Mouse (Mus musculus) testis, adult 2 months (tissue): ENCODE measurements at regions not wholly inside any gene's neighbourhood (a gene's known extent, or its start where the extent isn't known, plus 50 kb on each side); places are given as distances from the start of the nearest gene placed in this dataset.

ENCODE experiments used
- H3K27ac ChIP-seq: fragments of 200-500 bp; 2 replicates; pipeline ENCODE4 v1.5.1; 2012; ENCODE audit warnings: low read depth, low read length; ENCODE audit not compliant: control insufficient read depth, insufficient read depth
- H3K27me3 ChIP-seq: fragments of 200-500 bp; 2 replicates; pipeline ENCODE4 v1.6.1; 2012; ENCODE audit warnings: mild to moderate bottlenecking, low read length, moderate library complexity; ENCODE audit not compliant: control insufficient read depth, insufficient read depth
- H3K36me3 ChIP-seq: fragments of 200-500 bp; 2 replicates; pipeline ENCODE4 v1.6.1; 2012; ENCODE audit warnings: mild to moderate bottlenecking, low read length; ENCODE audit not compliant: control insufficient read depth, insufficient read depth
- H3K4me1 ChIP-seq: fragments of 200-500 bp; 2 replicates; pipeline ENCODE4 v1.6.1; 2012; ENCODE audit warnings: low read length; ENCODE audit not compliant: control insufficient read depth, insufficient read depth
- H3K4me3 ChIP-seq: fragments of 200-500 bp; 2 replicates; pipeline ENCODE4 v1.5.1; 2012; ENCODE audit warnings: low read depth, mild to moderate bottlenecking, low read length, moderate library complexity, mixed read lengths; ENCODE audit not compliant: control insufficient read depth
- CTCF ChIP-seq: fragments of 200-500 bp; IDR thresholded peaks from 2 replicates; pipeline ENCODE4 v1.5.1; 2012; ENCODE audit warnings: low read depth, mild to moderate bottlenecking, inconsistent platforms, low read length, moderate library complexity; ENCODE audit not compliant: control insufficient read depth, insufficient read depth, insufficient replicate concordance
- POLR2A ChIP-seq: fragments of 200-500 bp; IDR thresholded peaks from 2 replicates; pipeline ENCODE4 v1.6.1; 2012; ENCODE audit warnings: low read depth, mild to moderate bottlenecking, inconsistent platforms, low read length, moderate library complexity; ENCODE audit not compliant: control insufficient read depth

GRCm38 (mm10) chr15:13287878-13288277 lies 114.4 kb upstream of the Cdh6 start:
- Histone ChIP-seq H3K4me3 (no peak overlapping the region), H3K4me1 (0 out of 2 replicates have a peak, but pooled peaks cover 2% of the 10 kb centered on the region), H3K27ac (no peak overlapping the region), H3K27me3 (no peaks in the 10 kb centered on the region), H3K36me3 (no peaks in the 10 kb centered on the region)
- TF ChIP-seq POLR2A (no peak), CTCF (no peak)

- Histone ChIP-seq H3K36me3 (no peaks in the 10 kb centered on the region), H3K27me3 (no peaks in the 10 kb centered on the region), H3K4me3 (no peak overlapping the region), H3K27ac (no peak overlapping the region), H3K4me1 (0 out of 2 replicates have a peak, but pooled peaks cover 2% of the 10 kb centered on the region)
- TF ChIP-seq CTCF, result no peak
- no peak for TF ChIP-seq POLR2A
Observed at GRCm38 (mm10) chr15:13285355-13285754, 111.9 kb upstream of the Cdh6 start.

- no peaks in the 10 kb centered on the region for H3K36me3 ChIP-seq
- H3K4me1 ChIP-seq, result 0 out of 2 replicates have a peak, but pooled peaks cover 2% of the 10 kb centered on the region
- TF ChIP-seq CTCF, result no peak
- TF ChIP-seq POLR2A, result no peak
- no peak overlapping the region for H3K4me3 ChIP-seq
- no peak overlapping the region for H3K27ac ChIP-seq
- no peaks in the 10 kb centered on the region for H3K27me3 ChIP-seq
Observed at GRCm38 (mm10) chr15:13284219-13284618, 110.7 kb upstream of the Cdh6 start.

GRCm38 (mm10) chr15:13283106-13283505 lies 109.6 kb upstream of the Cdh6 start:
- no peaks in the 10 kb centered on the region for H3K27me3 ChIP-seq
- no peak overlapping the region for H3K27ac ChIP-seq

GRCm38 (mm10) chr15:13276909-13277235 lies 103.4 kb upstream of the Cdh6 start:
- no peak for TF ChIP-seq CTCF
- TF ChIP-seq POLR2A, result no peak
- Histone ChIP-seq H3K27me3 (no peaks in the 10 kb centered on the region), H3K4me3 (no peak overlapping the region), H3K36me3 (no peaks in the 10 kb centered on the region), H3K27ac (no peak overlapping the region), H3K4me1 (no peaks in the 10 kb centered on the region)

More at GRCm38 (mm10) chr15:13283106-13283505, 109.6 kb upstream of the Cdh6 start:
- TF ChIP-seq CTCF, result no peak
- no peak for TF ChIP-seq POLR2A
- H3K4me1 ChIP-seq, result 0 out of 2 replicates have a peak, but pooled peaks cover 2% of the 10 kb centered on the region
- H3K4me3 ChIP-seq, result no peak overlapping the region
- no peaks in the 10 kb centered on the region for H3K36me3 ChIP-seq

GRCm38 (mm10) chr15:13276225-13276908 lies 102.9 kb upstream of the Cdh6 start:
- Histone ChIP-seq H3K36me3 (no peaks in the 10 kb centered on the region), H3K27ac (no peak overlapping the region), H3K4me3 (no peak overlapping the region), H3K4me1 (no peaks in the 10 kb centered on the region), H3K27me3 (no peaks in the 10 kb centered on the region)
- no peak for TF ChIP-seq CTCF
- TF ChIP-seq POLR2A, result no peak

- Histone ChIP-seq H3K4me3 (no peak overlapping the region), H3K4me1 (no peaks in the 10 kb centered on the region), H3K27me3 (no peaks in the 10 kb centered on the region), H3K27ac (no peak overlapping the region), H3K36me3 (no peaks in the 10 kb centered on the region)
- TF ChIP-seq CTCF, result no peak
- TF ChIP-seq POLR2A, result no peak
Observed at GRCm38 (mm10) chr15:13275326-13275725, 101.9 kb upstream of the Cdh6 start.
